Mouse (Mus musculus): Measurements from ENCODE around the gene Zdhhc5. TPM values are rescaled to one million over a fixed set of nuclear protein-coding genes. Genes with fewer than 3 reads are reported as not detected.

Zdhhc5 gene
- polyA plus RNA-seq, 1 experiment from 2014 or later, result 17.6 TPM

DNA sequence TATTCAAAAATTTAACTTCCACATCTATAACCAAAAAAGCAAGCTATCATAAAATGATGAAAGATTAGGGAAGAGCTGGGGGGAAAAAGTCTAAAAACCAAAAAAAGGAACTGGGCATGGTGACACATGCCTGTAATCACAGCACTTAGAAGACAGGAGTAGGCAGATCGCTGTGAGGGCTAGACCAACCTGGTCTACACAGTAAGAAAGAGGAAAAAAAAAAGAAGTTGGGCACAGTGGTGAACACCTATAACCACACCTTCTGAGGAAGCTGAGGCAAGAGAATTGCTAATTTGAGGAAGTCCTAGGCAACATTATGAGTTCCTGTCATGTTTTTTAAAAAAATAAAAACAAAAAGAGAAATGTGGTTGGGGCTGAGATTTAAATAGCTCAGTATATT is 59.1 kb downstream of the Zdhhc5 start:
- Histone ChIP-seq H3K9ac (no peak overlapping the region), H3K9me3 (no peaks in the 10 kb centered on the region), H3K27me3 (no peaks in the 10 kb centered on the region), H3K4me1 (replicated peaks) (peaks cover 3% of the 10 kb centered on the region; the same call in 1 of the 2 replicates), H3K4me2 (no peak overlapping the region), H3K36me3 (no peaks in the 10 kb centered on the region), H3K27ac (replicated peaks) (no peak overlapping the region), H3K4me3 (no peak overlapping the region)
- 50% methylated on average over 1 of the region's 1 CpGs for WGBS
- ATAC-seq (ENCODE audit: low read depth), result no peak

DNA sequence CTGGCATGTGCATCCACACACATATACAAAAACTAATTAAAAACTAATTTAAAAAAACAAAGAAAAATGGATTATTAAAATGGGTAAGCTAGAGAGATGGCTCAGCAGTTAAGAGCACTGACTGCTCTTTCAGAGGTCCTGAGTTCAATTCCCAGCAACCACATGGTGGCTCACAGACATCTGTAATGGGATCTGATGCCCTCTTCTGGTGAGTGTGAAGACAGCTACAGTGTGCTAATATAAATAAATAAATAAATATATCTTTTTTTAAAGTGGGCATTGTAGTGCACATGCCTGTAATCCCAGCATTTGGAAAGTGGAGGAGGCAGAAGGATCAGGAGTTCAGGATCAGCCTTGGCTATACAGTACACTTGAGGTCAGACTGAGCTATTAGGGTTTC is 61.6 kb downstream of the Zdhhc5 start:
- Histone ChIP-seq H3K4me2 (no peak overlapping the region), H3K9me3 (no peaks in the 10 kb centered on the region), H3K27me3 (no peaks in the 10 kb centered on the region)

DNA sequence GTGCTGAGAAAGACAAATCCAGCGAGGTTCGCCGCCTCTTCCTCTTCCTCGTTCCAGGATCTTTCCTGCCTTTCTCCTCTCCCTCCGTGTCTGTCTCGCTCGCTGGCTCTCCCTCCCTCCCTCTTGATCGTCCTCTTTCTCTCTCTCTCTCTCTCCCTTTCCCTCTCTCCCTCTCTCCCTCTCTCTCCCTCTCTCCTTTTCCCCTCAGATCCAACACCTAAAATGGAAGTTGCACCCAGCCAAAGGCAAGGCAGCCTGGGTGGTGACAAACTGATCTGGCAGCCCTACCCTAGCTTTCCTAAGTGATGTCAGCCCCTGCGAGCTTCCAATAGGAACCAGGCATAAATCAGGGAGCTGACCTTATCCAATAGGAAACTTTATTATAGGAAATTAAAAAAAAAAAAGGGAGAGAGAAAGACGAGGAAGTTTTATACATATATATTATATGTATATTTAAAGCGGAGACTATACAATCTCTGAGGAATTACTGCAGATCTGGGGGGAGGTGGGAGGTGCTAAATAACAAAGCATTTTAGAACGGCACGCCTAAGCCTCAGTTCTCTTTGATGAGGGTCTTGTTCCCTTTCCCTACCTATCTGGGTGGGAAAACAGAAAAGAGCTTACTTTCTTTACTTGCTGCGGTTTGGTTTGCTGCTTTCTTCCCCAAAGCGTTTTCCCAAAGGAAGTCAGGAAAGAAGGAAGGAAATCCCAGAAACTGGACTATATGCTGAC is 64.3 kb downstream of the Zdhhc5 start, which contains the start of gene Ctnnd1:
Gene Ctnnd1 (minus strand): TSS at position 302 of the 732 bp plus-strand sequence.
- H3K27me3 ChIP-seq, result no peaks in the 10 kb centered on the region
- peak within 1 kb of the TSS; percentile 73 for H3K4me2 ChIP-seq
- peak within 1 kb of the TSS; percentile 94 for H3K27ac ChIP-seq (replicated peaks)
- H3K4me1 ChIP-seq (replicated peaks), result peaks cover 31% of the 10 kb centered on the region
- H3K9ac ChIP-seq, result peak within 1 kb of the TSS; percentile 88
- no peaks in the 10 kb centered on the region for H3K36me3 ChIP-seq
- peak; percentile 94 for ATAC-seq (ENCODE audit: low read depth)
- peak within 1 kb of the TSS; percentile 65 for H3K4me3 ChIP-seq
- H3K9me3 ChIP-seq, result no peaks in the 10 kb centered on the region
- under 1% methylated on average over 15 of the region's 15 CpGs for WGBS

More for the DNA sequence above, 61.6 kb downstream of the Zdhhc5 start:
- no peak for ATAC-seq (ENCODE audit: low read depth)
- H3K27ac ChIP-seq (replicated peaks), result no peak overlapping the region
- no peak overlapping the region for H3K4me3 ChIP-seq
- H3K4me1 ChIP-seq (replicated peaks), result peaks cover 6% of the 10 kb centered on the region; the same call in 1 of the 2 replicates
- H3K9ac ChIP-seq, result no peak overlapping the region
- no peaks in the 10 kb centered on the region for H3K36me3 ChIP-seq

DNA sequence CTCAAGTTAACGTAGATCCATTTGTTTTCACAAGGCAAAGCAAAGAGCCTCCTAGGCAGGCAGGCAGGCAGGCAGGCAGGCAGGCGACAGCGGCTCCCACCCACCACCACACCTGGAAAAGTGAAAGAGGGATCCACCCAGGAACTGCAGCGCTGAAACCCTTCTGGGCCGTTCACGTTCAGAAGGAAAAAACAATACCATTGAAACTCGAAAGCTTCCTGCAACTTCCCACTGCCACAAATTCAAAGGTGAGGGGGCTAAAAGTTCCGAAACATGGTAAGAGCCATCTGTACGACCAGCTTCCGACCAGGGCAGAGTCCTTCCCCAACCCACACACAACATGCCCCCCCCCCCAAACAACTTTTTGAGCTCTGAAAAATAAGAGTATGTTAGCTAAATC is 65.3 kb downstream of the Zdhhc5 start:
- peak overlapping the region; percentile 94 for H3K27ac ChIP-seq (replicated peaks)
- H3K4me3 ChIP-seq, result peak overlapping the region; percentile 65
- 0% methylated on average over 10 of the region's 10 CpGs for WGBS
- ATAC-seq (ENCODE audit: low read depth), result no peak
- no peaks in the 10 kb centered on the region for H3K27me3 ChIP-seq
- no peaks in the 10 kb centered on the region for H3K36me3 ChIP-seq
- H3K4me1 ChIP-seq (replicated peaks), result peaks cover 31% of the 10 kb centered on the region
- peak overlapping the region; percentile 88 for H3K9ac ChIP-seq
- H3K4me2 ChIP-seq, result peak overlapping the region; percentile 73
- H3K9me3 ChIP-seq, result no peaks in the 10 kb centered on the region

DNA sequence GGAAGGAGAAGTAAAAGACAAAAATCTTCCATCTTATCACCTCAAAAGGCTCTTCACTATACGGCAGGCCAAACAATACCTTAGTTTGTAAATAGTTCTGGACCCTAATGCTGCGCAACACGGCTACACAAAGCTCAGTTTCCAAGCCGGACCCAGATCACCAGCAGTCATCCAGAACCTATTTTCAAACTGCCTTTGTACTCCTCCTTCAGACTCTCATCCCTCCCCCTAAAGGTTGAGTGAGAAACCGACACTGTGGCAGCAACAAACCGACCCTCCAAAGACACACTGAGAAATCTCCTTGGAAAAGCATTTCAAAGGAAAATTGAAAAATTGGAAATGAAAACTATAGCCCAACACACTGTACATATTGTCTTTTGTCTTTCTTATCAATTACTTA is 66.6 kb downstream of the Zdhhc5 start:
- Histone ChIP-seq H3K9me3 (no peaks in the 10 kb centered on the region), H3K4me1 (replicated peaks) (peaks cover 37% of the 10 kb centered on the region), H3K4me3 (peak overlapping the region; percentile 65), H3K9ac (peak overlapping the region; percentile 78), H3K27me3 (no peaks in the 10 kb centered on the region), H3K36me3 (no peaks in the 10 kb centered on the region), H3K27ac (replicated peaks) (peak overlapping the region; percentile 74), H3K4me2 (peak overlapping the region; percentile 73)
- peak; percentile 63 for ATAC-seq (ENCODE audit: low read depth)
- WGBS, result 24% methylated on average over 6 of the region's 6 CpGs

DNA sequence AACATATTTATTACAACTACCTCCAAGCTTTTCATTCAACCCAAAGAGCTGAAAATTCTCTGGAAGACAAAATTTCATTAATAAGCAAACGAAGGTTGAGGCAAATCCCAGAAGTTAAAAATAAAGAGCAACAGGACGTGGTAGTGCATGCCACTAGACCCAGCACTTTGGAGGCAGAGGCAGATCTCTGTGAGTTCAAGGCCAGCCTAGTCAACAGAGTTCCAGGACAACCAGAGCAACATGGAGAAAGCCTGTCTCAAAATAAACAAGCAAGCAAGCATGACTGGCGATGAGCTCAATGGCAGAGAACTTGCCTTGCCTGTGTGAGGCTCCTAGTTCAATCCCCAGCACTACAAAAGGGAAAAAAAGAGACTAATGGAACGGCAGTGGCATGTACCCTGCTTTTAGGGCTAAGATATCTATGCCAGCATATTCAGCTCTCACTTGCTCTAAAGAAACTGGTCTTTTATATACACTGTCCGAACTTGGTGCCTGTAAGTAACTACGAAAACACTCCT is 67.9 kb downstream of the Zdhhc5 start:
- no peaks in the 10 kb centered on the region for H3K27me3 ChIP-seq
- no peak overlapping the region for H3K27ac ChIP-seq (replicated peaks)
- ATAC-seq (ENCODE audit: low read depth), result no peak
- H3K9ac ChIP-seq, result peak overlapping the region; percentile 78
- H3K36me3 ChIP-seq, result no peaks in the 10 kb centered on the region
- H3K4me1 ChIP-seq (replicated peaks), result peaks cover 43% of the 10 kb centered on the region
- H3K4me2 ChIP-seq, result peak overlapping the region; percentile 73
- peak overlapping the region; percentile 65 for H3K4me3 ChIP-seq
- no peaks in the 10 kb centered on the region for H3K9me3 ChIP-seq
- WGBS, result 92% methylated on average over 6 of the region's 6 CpGs

DNA sequence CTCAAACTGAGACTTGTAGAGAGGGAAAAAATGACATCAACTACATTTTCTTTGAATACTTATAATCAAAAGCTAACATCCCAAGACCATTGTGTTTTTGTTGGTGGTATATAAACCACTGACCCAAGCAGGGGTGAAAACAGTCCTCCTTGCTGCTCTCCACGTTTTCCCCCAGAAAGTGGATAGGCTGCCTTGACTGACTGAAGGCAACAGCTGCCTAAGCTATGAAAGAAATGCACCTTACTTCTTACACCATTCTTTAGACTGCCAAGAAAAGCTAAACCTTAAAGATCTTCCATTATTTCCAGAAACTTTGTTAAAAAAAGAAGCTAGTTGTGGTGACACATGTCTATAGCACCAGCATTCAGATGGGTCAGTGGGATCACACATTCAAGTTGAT is 68.8 kb downstream of the Zdhhc5 start:
- Histone ChIP-seq H3K4me1 (replicated peaks) (peaks cover 50% of the 10 kb centered on the region), H3K4me2 (peak overlapping the region; percentile 73), H3K9ac (no peak overlapping the region), H3K36me3 (0 out of 2 replicates have a peak, but pooled peaks cover 5% of the 10 kb centered on the region), H3K4me3 (no peak overlapping the region), H3K27me3 (no peaks in the 10 kb centered on the region), H3K9me3 (no peaks in the 10 kb centered on the region), H3K27ac (replicated peaks) (no peak overlapping the region)
- 90% methylated on average over 1 of the region's 1 CpGs for WGBS
- no peak for ATAC-seq (ENCODE audit: low read depth)

DNA sequence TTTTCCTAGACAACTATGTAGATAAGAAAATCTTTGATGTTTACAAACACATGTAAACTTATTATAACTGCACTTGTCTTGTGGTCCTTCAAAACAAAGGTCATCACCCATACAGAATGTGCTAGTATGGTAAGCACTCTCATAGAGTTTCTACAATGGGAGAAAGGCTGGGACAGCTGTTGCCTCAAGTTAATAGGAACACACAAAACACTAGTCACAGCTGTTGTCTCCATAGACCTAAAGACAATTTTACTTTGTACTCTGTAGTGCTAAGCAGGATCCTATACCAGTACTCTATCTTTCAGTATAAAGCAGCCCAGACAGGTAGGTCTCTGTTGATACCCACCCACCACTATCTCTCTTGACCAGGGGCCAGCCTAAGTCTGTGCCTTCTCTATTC is 74.1 kb downstream of the Zdhhc5 start:
- H3K36me3 ChIP-seq, result 0 out of 2 replicates have a peak, but pooled peaks cover 5% of the 10 kb centered on the region
- H3K27me3 ChIP-seq, result no peaks in the 10 kb centered on the region
- H3K4me2 ChIP-seq, result no peak overlapping the region
- H3K9ac ChIP-seq, result no peak overlapping the region
- no peaks in the 10 kb centered on the region for H3K9me3 ChIP-seq
- no peak overlapping the region for H3K27ac ChIP-seq (replicated peaks)
- H3K4me1 ChIP-seq (replicated peaks), result peaks cover 60% of the 10 kb centered on the region
- no peak overlapping the region for H3K4me3 ChIP-seq
- no peak for ATAC-seq (ENCODE audit: low read depth)

DNA sequence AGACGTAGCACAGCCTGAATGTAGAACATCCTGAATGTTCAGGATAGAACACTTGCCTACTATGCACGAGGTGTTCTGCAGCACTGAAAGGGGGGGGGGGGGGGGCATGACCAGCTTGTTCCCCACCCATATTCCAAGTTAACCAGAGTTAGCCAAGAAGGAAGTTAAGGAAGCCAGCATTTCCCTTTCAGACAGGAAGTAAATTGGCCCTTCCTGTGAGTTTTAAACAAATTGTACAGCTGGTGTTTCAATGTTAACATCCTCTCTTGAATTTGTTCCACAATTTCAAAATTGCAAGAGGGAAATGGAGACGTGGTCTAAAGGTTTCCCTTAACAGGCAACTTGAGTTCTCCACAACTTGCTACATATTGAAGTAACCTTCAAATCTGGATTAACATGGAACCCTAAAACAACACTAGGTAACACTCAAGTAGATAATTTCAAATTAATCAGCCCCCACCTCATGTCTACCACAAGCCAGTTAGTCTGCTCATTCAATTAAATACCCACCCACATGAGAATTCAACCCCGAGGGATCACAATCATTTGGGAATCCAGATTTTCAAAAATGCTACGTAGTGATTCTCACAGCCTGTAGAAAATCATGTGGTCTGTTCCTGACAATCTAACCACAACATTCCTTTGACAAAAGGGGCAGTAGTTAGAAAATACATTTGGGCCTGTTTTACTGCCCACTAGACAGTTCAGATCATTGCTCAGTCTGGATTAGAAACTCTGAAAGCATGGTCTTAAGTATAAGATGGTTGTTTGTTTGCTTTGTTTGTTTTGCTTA is 76.4 kb downstream of the Zdhhc5 start:
- 75% methylated on average over 5 of the region's 5 CpGs for WGBS
- ATAC-seq (ENCODE audit: low read depth), result no peak
- Histone ChIP-seq H3K9ac (no peak overlapping the region), H3K4me1 (replicated peaks) (peaks cover 74% of the 10 kb centered on the region), H3K9me3 (no peaks in the 10 kb centered on the region), H3K36me3 (0 out of 2 replicates have a peak, but pooled peaks cover 5% of the 10 kb centered on the region), H3K27ac (replicated peaks) (peak overlapping the region; percentile 35), H3K4me3 (no peak overlapping the region), H3K27me3 (no peaks in the 10 kb centered on the region), H3K4me2 (peak overlapping the region; percentile 18; the same call in 1 of the 2 replicates)

MicroRNAs encoded within 50 kb of the gene (microRNA counts, 519-probe panel; counts per million panel counts)
- 5,799 counts per million, percentile 95 among the panel's probes with 10 or more counts for microRNA mmu-miR-130a

Small RNA genes within 50 kb of the gene (microRNA-seq; reads per million reads assigned to microRNA genes)
- gene Mir130a, result 16,522 reads per million, percentile 98 among the genes with 10 or more reads in this experiment

Other genes with a start within 250 kb of the Zdhhc5 start
- 26.3 and 28.7 TPM in 2 replicates for gene Tfpi, start 238.4 kb downstream of the Zdhhc5 start, polyA plus RNA-seq (2015; fragmentation: Nextera tagmentation; extraction: Ambion mirVana)
- 40.2 and 46.9 TPM in 2 replicates for gene Ctnnd1, start 64.4 kb downstream of the Zdhhc5 start, polyA plus RNA-seq (2015; fragmentation: Nextera tagmentation; extraction: Ambion mirVana)
- gene Btbd18, start 56.1 kb downstream of the Zdhhc5 start, polyA plus RNA-seq (2015; fragmentation: Nextera tagmentation; extraction: Ambion mirVana), result 0.12 and 0.22 TPM in 2 replicates
- gene Selenoh, start 44.4 kb downstream of the Zdhhc5 start, polyA plus RNA-seq (2015; fragmentation: Nextera tagmentation; extraction: Ambion mirVana), result 166 and 196 TPM in 2 replicates
- not detected in 2 replicates for gene Gm28635, start 37.1 kb downstream of the Zdhhc5 start, polyA plus RNA-seq (2015; fragmentation: Nextera tagmentation; extraction: Ambion mirVana)
- 50.6 and 54.4 TPM in 2 replicates for gene Med19, start 36.8 kb downstream of the Zdhhc5 start, polyA plus RNA-seq (2015; fragmentation: Nextera tagmentation; extraction: Ambion mirVana)
- 245 and 252 TPM in 2 replicates for gene Tmx2, start 36.0 kb downstream of the Zdhhc5 start, polyA plus RNA-seq (2015; fragmentation: Nextera tagmentation; extraction: Ambion mirVana)
- 28.1 and 29.6 TPM in 2 replicates for gene Clp1, start 12.2 kb upstream of the Zdhhc5 start, polyA plus RNA-seq (2015; fragmentation: Nextera tagmentation; extraction: Ambion mirVana)
- gene Ypel4, start 18.9 kb upstream of the Zdhhc5 start, polyA plus RNA-seq (2015; fragmentation: Nextera tagmentation; extraction: Ambion mirVana), result 18.8 and 19.1 TPM in 2 replicates
- gene Gm19426, start 28.5 kb upstream of the Zdhhc5 start, polyA plus RNA-seq (2015; fragmentation: Nextera tagmentation; extraction: Ambion mirVana), result 4.7 and 7.0 TPM in 2 replicates
- 36.2 and 37.0 TPM in 2 replicates for gene Serping1, start 60.3 kb upstream of the Zdhhc5 start, polyA plus RNA-seq (2015; fragmentation: Nextera tagmentation; extraction: Ambion mirVana)
- 17.4 and 18.3 TPM in 2 replicates for gene Ube2l6, start 83.6 kb upstream of the Zdhhc5 start, polyA plus RNA-seq (2015; fragmentation: Nextera tagmentation; extraction: Ambion mirVana)
- 0.17 TPM in 1 of 2 replicates, not detected in the other for gene Smtnl1, start 107.5 kb upstream of the Zdhhc5 start, polyA plus RNA-seq (2015; fragmentation: Nextera tagmentation; extraction: Ambion mirVana)
- 52.9 and 56.0 TPM in 2 replicates for gene Timm10, start 111.8 kb upstream of the Zdhhc5 start, polyA plus RNA-seq (2015; fragmentation: Nextera tagmentation; extraction: Ambion mirVana)
- gene Slc43a1, start 123.7 kb upstream of the Zdhhc5 start, polyA plus RNA-seq (2015; fragmentation: Nextera tagmentation; extraction: Ambion mirVana), result 2.4 and 3.3 TPM in 2 replicates
- gene Rtn4rl2, start 171.5 kb upstream of the Zdhhc5 start, polyA plus RNA-seq (2015; fragmentation: Nextera tagmentation; extraction: Ambion mirVana), result 6.8 and 7.1 TPM in 2 replicates
- gene Slc43a3, start 221.4 kb upstream of the Zdhhc5 start, polyA plus RNA-seq (2015; fragmentation: Nextera tagmentation; extraction: Ambion mirVana), result 8.6 and 11.2 TPM in 2 replicates

All from neural tube, embryonic 13.5 days (tissue).